Mouse (Mus musculus) embryonic fibroblast, embryonic 13.5 days (primary cell): Measurements from ENCODE around the gene Pecam1. TPM values are rescaled to one million over a fixed set of nuclear protein-coding genes. Genes with fewer than 3 reads are reported as not detected.
"Not testable (repeated sequence)": the region's sequence is repeated elsewhere in the genome, so short reads cannot be mapped to it uniquely, and the experiment has no call there.

Experiments
- H3K27ac ChIP-seq: 2 replicates; pipeline ENCODE4 v1.5.1; 2012; ENCODE audit warnings: low read length, control low read depth, inconsistent platforms; ENCODE audit not compliant: insufficient read depth
- H3K4me1 ChIP-seq: 2 replicates; pipeline ENCODE4 v1.6.1; 2011; ENCODE audit warnings: low read length; ENCODE audit not compliant: control insufficient read depth, insufficient read depth
- H3K4me3 ChIP-seq: 2 replicates; pipeline ENCODE4 v1.5.1; 2011; ENCODE audit warnings: mild to moderate bottlenecking, control low read depth, low read length; ENCODE audit not compliant: insufficient read depth
- CTCF ChIP-seq: IDR thresholded peaks from 2 replicates; pipeline ENCODE4 v1.5.1; 2011; ENCODE audit warnings: mild to moderate bottlenecking, control low read depth, low read length, moderate library complexity, borderline replicate concordance; ENCODE audit not compliant: insufficient read depth
- POLR2A ChIP-seq: IDR thresholded peaks from 2 replicates; pipeline ENCODE4 v1.6.1; 2011; ENCODE audit warnings: low read depth, mild to moderate bottlenecking, control low read depth, low read length, moderate library complexity
- polyA plus RNA-seq: library from polyadenylated mRNA; stranded (reverse); fragments of >200 nt; gene quantifications from 2 replicates; pipeline ENCODE4 v1.2.4, GENCODE M21; 2011; ENCODE audit warnings: low read depth; ENCODE audit not compliant: missing spikeins, insufficient read length

Gene Pecam1
- polyA plus RNA-seq, 1 experiment, result 1.0 TPM

GRCm38 (mm10) chr11:106784476-106784875, 34.0 kb upstream of the Pecam1 start:
- H3K4me1 ChIP-seq, result 0 out of 2 replicates have a peak, but pooled peaks cover 2% of the 10 kb centered on the region
- no peak for TF ChIP-seq POLR2A
- TF ChIP-seq CTCF, result no peak
- H3K4me3 ChIP-seq, result no peak overlapping the region
- no peak overlapping the region for H3K27ac ChIP-seq

GRCm38 (mm10) chr11:106782841-106783764, 32.7 kb upstream of the Pecam1 start:
- TF ChIP-seq POLR2A (no peak), CTCF (no peak)
- H3K27ac ChIP-seq, result peak overlapping the region; percentile 9; the same call in 1 of the 2 replicates
- H3K4me3 ChIP-seq, result no peak overlapping the region
- H3K4me1 ChIP-seq, result 0 out of 2 replicates have a peak, but pooled peaks cover 2% of the 10 kb centered on the region

GRCm38 (mm10) chr11:106782271-106782670, 31.8 kb upstream of the Pecam1 start:
- H3K27ac ChIP-seq, H3K4me3 ChIP-seq, H3K4me1 ChIP-seq: not testable (repeated sequence)

GRCm38 (mm10) chr11:106780590-106781220, 30.3 kb upstream of the Pecam1 start:
- H3K27ac ChIP-seq, result no peak overlapping the region

GRCm38 (mm10) chr11:106780089-106780425, 29.6 kb upstream of the Pecam1 start:
- no peak overlapping the region for H3K27ac ChIP-seq
- 0 out of 2 replicates have a peak, but pooled peaks cover 2% of the 10 kb centered on the region for H3K4me1 ChIP-seq
- no peak for TF ChIP-seq CTCF
- TF ChIP-seq POLR2A, result no peak
- H3K4me3 ChIP-seq, result no peak overlapping the region

More at GRCm38 (mm10) chr11:106780590-106781220, 30.3 kb upstream of the Pecam1 start:
- TF ChIP-seq CTCF, result no peak
- TF ChIP-seq POLR2A, result no peak
- H3K4me3 ChIP-seq, result no peak overlapping the region
- H3K4me1 ChIP-seq, result 0 out of 2 replicates have a peak, but pooled peaks cover 2% of the 10 kb centered on the region

GRCm38 (mm10) chr11:106779388-106780088, 29.1 kb upstream of the Pecam1 start, which contains the start of gene Polg2:
Gene Polg2 (minus strand): TSS chr11:106779537.
- Histone ChIP-seq H3K4me3 (peak within 1 kb of the TSS; percentile 69), H3K4me1 (0 out of 2 replicates have a peak, but pooled peaks cover 2% of the 10 kb centered on the region), H3K27ac (peak within 1 kb of the TSS; percentile 60)
- TF ChIP-seq CTCF (no peak), POLR2A (peak; percentile 91)

GRCm38 (mm10) chr11:106778589-106779387, 28.4 kb upstream of the Pecam1 start:
- no peak for TF ChIP-seq CTCF
- no peak for TF ChIP-seq POLR2A
- 0 out of 2 replicates have a peak, but pooled peaks cover 2% of the 10 kb centered on the region for H3K4me1 ChIP-seq
- H3K4me3 ChIP-seq, result peak overlapping the region; percentile 69
- peak overlapping the region; percentile 60 for H3K27ac ChIP-seq

- no peak overlapping the region for H3K4me3 ChIP-seq
- 0 out of 2 replicates have a peak, but pooled peaks cover 2% of the 10 kb centered on the region for H3K4me1 ChIP-seq
- TF ChIP-seq POLR2A (no peak), CTCF (no peak)
- H3K27ac ChIP-seq, result no peak overlapping the region
These were observed 27.7 kb upstream of the Pecam1 start for GRCm38 (mm10) chr11:106778132-106778531.

GRCm38 (mm10) chr11:106777395-106777794, 27.0 kb upstream of the Pecam1 start:
- H3K4me3 ChIP-seq, result no peak overlapping the region
- no peaks in the 10 kb centered on the region for H3K4me1 ChIP-seq
- no peak overlapping the region for H3K27ac ChIP-seq
- TF ChIP-seq CTCF (no peak), POLR2A (no peak)
